Mouse (Mus musculus) heart, embryonic 15.5 days (tissue): ENCODE measurements around the gene Slc10a6. TPM values are rescaled to one million over a fixed set of nuclear protein-coding genes. Genes with fewer than 3 reads are reported as not detected.

ENCODE experiments used
- ATAC-seq: fragments of 200-750 bp; cut with Nextera tagmentation; replicated peaks from 2 replicates; pipeline ENCODE4 v1.8.0; 2017; ENCODE audit warnings: low read depth, moderate TSS enrichment; ENCODE audit not compliant: insufficient number of reproducible peaks, insufficient read depth, low FRiP score
- H3K27ac ChIP-seq: fragments of 300-500 bp; sonication (generic); 2 replicates; pipeline ENCODE4 v1.5.1; 2015; ENCODE audit warnings: mild to moderate bottlenecking, inconsistent platforms
- H3K27me3 ChIP-seq: fragments of 300-500 bp; sonication (generic); 2 replicates; pipeline ENCODE4 v1.6.1; 2015; ENCODE audit warnings: inconsistent platforms
- H3K36me3 ChIP-seq: fragments of 300-500 bp; sonication (generic); 2 replicates; pipeline ENCODE4 v1.6.1; 2015; ENCODE audit warnings: mild to moderate bottlenecking, inconsistent platforms
- H3K4me1 ChIP-seq: fragments of 300-500 bp; sonication (generic); replicated peaks from 2 replicates; pipeline ENCODE4 v1.6.1; 2015; ENCODE audit warnings: inconsistent platforms
- H3K4me2 ChIP-seq: fragments of 300-500 bp; sonication (generic); 2 replicates; pipeline ENCODE4 v1.6.1; 2015; ENCODE audit warnings: inconsistent platforms, mild to moderate bottlenecking, moderate library complexity
- H3K4me3 ChIP-seq: fragments of 300-500 bp; sonication (generic); 2 replicates; pipeline ENCODE4 v1.5.1; 2015; ENCODE audit warnings: mild to moderate bottlenecking, inconsistent platforms
- H3K9ac ChIP-seq: fragments of 300-500 bp; sonication (generic); 2 replicates; pipeline ENCODE4 v1.6.1; 2015; ENCODE audit warnings: mild to moderate bottlenecking, inconsistent platforms
- H3K9me3 ChIP-seq: fragments of 300-500 bp; sonication (generic); replicated peaks from 2 replicates; pipeline ENCODE4 v1.6.1; 2016; ENCODE audit warnings: inconsistent platforms
- WGBS: fragments of 180-500 bp; shearing (Covaris S2); methylation state at CpG from one replicate; pipeline ENCODE4 v1.1.7; 2015; ENCODE audit warnings: mixed read lengths; 5-methylcytosine and 5-hydroxymethylcytosine counted together
- polyA plus RNA-seq: library from polyadenylated mRNA; unstranded; fragments of >200 nt; fragmentation: Nextera tagmentation; extraction: Ambion mirVana; gene quantifications from 2 replicates; pipeline ENCODE4 v1.2.1, GENCODE M21; 2015

The Slc10a6 gene
- polyA plus RNA-seq, 1 experiment from 2014 or later: 1.7 TPM

GRCm38 (mm10) chr5:103655346-103656118, 26.3 kb upstream of the Slc10a6 start, which contains the start of gene 1700016H13Rik:
TSS of gene 1700016H13Rik (minus strand) at chr5:103656010.
- H3K27me3 ChIP-seq: no peaks in the 10 kb centered on the region
- ATAC-seq: peak; percentile 82
- whole genome bisulfite sequencing: 1% methylated on average over 56 of the region's 56 CpGs
- H3K4me3 ChIP-seq: peak within 1 kb of the TSS; percentile 75
- peak within 1 kb of the TSS; percentile 71 for H3K9ac ChIP-seq
- H3K4me2 ChIP-seq: peak within 1 kb of the TSS; percentile 99
- H3K9me3 ChIP-seq: no peaks in the 10 kb centered on the region
- no peak within 1 kb of the TSS for H3K27ac ChIP-seq
- H3K36me3 ChIP-seq: no peaks in the 10 kb centered on the region
- peaks cover 7% of the 10 kb centered on the region for H3K4me1 ChIP-seq

DNA sequence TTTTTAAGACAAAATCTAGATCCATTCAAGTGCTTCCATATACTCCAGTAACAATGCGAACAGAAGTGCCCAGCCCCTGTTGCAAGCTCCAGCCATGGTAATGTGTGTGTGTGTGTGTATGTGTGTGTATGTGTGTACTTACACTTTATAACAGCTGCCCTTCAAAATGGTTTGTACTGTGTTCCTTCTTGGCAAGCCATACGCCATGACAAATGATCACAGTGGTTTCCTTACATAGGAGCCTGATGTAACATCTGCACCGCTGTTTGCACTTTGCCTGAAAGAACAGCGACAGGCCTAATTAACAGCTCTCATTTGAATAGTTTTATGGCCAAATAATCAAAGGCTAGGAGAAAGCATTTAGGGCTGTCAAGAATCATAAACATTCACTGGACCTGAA, 25.6 kb upstream of the Slc10a6 start:
- Histone ChIP-seq H3K4me3 (peak overlapping the region; percentile 75; the same call in 1 of the 2 replicates), H3K27ac (no peak overlapping the region), H3K9ac (no peak overlapping the region), H3K27me3 (no peaks in the 10 kb centered on the region), H3K4me1 (peaks cover 7% of the 10 kb centered on the region), H3K36me3 (no peaks in the 10 kb centered on the region), H3K9me3 (no peaks in the 10 kb centered on the region), H3K4me2 (peak overlapping the region; percentile 99)
- no peak for ATAC-seq
- WGBS: 80% methylated on average over 4 of the region's 4 CpGs

DNA sequence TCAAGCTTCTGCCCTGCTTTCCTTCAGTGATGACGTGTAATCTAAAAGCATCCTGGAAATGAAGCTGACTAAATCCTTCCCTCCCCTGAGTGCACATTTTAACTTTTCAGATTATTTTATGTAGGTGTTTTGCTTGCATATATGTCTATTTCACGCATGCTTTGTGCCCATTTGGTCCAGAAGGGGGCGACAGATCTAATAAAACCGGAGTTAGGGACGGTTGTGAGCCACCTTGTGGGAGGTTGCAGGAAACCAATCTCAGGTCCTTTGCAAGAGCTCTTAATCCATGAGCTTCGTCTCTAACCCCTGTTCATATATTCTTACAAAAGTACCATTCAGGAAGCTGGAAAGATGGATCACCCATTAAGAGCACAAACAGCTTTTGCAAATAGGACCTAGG, 25.0 kb upstream of the Slc10a6 start:
- H3K4me3 ChIP-seq: no peak overlapping the region
- H3K4me2 ChIP-seq: no peak overlapping the region
- no peaks in the 10 kb centered on the region for H3K9me3 ChIP-seq
- no peak for ATAC-seq
- peaks cover 7% of the 10 kb centered on the region for H3K4me1 ChIP-seq
- H3K9ac ChIP-seq: no peak overlapping the region
- WGBS: 34% methylated on average over 6 of the region's 6 CpGs
- H3K27me3 ChIP-seq: no peaks in the 10 kb centered on the region
- H3K27ac ChIP-seq: no peak overlapping the region
- no peaks in the 10 kb centered on the region for H3K36me3 ChIP-seq

DNA sequence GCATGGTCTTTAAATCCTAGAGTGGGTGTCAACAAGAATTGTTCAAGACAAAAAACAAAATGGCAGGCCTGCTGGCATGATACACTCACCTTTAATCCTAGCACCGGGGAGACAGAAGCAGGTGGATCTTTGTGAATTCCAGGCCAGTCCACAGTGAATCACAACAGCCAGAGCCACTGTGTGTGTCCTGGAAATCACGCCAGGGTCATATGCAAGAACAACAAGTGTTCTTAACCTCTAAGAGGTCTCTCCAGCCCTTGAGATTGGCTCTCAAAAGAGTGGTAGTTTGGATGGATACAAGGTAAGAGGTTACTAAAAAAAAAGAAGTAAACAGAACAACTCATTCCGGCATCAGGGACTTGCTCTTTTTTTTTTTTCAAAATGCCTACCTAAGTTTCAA, 18.1 kb upstream of the Slc10a6 start:
- Histone ChIP-seq H3K9ac (no peak overlapping the region), H3K4me1 (0 out of 2 replicates have a peak, but pooled peaks cover 3% of the 10 kb centered on the region), H3K4me3 (no peak overlapping the region), H3K9me3 (no peaks in the 10 kb centered on the region), H3K27me3 (no peaks in the 10 kb centered on the region), H3K36me3 (no peaks in the 10 kb centered on the region), H3K4me2 (no peak overlapping the region), H3K27ac (no peak overlapping the region)
- WGBS: 73% methylated on average over 3 of the region's 3 CpGs
- ATAC-seq: no peak

DNA sequence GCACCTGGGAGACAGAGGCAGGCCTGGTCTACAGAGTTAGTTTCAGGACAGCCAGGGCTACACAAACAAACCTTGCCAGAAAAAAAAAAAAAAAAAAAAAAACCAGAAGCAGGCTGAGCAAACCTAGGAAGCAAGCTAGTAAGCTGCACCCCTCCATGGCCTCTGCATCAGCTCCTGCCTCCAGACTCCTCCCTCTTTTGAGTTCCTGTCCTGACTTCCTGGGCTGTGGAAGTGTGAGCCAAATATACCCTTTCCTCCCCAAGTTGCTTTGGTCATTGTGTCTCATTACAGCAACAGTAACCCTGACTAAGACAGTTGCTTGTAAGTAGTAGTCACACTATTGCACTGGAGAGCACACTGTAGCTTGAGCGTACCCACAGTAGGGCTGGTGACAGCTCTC, 15.0 kb upstream of the Slc10a6 start:
- Histone ChIP-seq H3K4me2 (no peak overlapping the region), H3K36me3 (no peaks in the 10 kb centered on the region), H3K9me3 (no peaks in the 10 kb centered on the region), H3K27me3 (no peaks in the 10 kb centered on the region), H3K4me1 (0 out of 2 replicates have a peak, but pooled peaks cover 3% of the 10 kb centered on the region), H3K4me3 (no peak overlapping the region), H3K9ac (no peak overlapping the region), H3K27ac (no peak overlapping the region)
- no peak for ATAC-seq
- WGBS: 90% methylated on average over 1 of the region's 1 CpGs

GRCm38 (mm10) chr5:103637162-103637561, 8.0 kb upstream of the Slc10a6 start:
- 77% methylated on average over 2 of the region's 2 CpGs for WGBS
- no peak overlapping the region for H3K4me3 ChIP-seq
- H3K27ac ChIP-seq: no peak overlapping the region
- H3K9ac ChIP-seq: no peak overlapping the region
- no peaks in the 10 kb centered on the region for H3K9me3 ChIP-seq
- H3K36me3 ChIP-seq: no peaks in the 10 kb centered on the region
- no peaks in the 10 kb centered on the region for H3K27me3 ChIP-seq
- no peak for ATAC-seq
- H3K4me2 ChIP-seq: no peak overlapping the region
- no peaks in the 10 kb centered on the region for H3K4me1 ChIP-seq

DNA sequence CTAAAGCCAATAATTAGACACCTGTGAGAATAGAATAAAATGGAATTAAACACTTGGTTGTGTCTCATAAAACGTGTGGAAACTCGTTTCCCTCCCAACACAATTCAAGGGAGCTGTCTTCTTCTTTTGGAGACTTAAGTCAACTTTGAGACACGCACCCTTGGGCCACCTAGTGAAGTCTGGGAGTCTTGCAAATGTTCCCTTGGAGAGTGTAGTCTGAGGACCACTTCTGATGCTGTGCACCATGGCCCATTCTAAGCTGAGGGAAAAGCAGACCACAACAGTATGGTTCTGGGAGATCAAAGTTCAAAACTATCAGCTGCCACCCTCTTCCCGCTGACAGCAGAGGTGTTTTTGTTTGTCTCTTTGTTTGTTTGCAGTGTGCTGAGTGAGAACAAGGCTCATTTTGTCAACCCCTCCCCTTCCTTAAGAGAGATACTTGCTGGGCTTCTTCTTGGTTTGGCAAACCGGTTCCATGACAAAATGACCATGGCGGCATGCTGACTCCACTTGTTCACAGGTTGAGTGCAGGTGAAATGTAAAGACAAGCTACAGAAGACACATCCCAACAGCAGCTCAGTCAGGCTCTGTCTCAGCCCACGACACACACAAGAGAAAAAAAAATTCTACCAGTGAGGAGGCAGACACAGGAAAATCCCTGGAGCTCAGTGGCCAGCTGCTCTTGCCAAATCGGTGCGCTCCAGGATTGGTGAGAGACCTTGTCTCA, 814 bp upstream of the Slc10a6 start:
- Histone ChIP-seq H3K36me3 (no peaks in the 10 kb centered on the region), H3K27me3 (no peaks in the 10 kb centered on the region), H3K4me1 (peaks cover 26% of the 10 kb centered on the region), H3K9ac (no peak overlapping the region), H3K4me3 (no peak overlapping the region), H3K4me2 (peak overlapping the region; percentile 43), H3K27ac (peak overlapping the region; percentile 89), H3K9me3 (no peaks in the 10 kb centered on the region)
- WGBS: 55% methylated on average over 9 of the region's 9 CpGs
- ATAC-seq: no peak

DNA sequence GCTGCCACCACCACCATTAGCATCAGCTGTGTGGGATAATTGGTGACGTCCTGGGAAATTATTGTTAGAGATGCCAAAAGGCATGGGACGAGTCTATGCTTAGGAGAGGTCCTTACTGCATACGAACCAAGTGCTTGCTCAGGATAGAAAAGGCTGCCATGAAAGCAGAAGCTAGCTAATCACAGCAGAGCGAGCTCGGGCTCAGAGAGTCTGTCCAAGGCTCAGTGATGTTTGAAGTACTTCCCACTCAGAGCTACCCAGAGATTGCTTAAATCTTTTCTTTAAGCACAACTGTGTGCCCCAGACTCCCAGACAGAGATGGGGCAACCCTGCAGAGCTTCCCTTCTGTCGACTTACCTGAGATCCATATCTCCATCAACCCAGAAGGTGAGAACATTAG, 704 bp downstream of the Slc10a6 start:
- Histone ChIP-seq H3K36me3 (no peaks in the 10 kb centered on the region), H3K4me2 (peak overlapping the region; percentile 43), H3K4me1 (peaks cover 26% of the 10 kb centered on the region), H3K27me3 (no peaks in the 10 kb centered on the region), H3K9ac (no peak overlapping the region), H3K27ac (peak overlapping the region; percentile 89), H3K9me3 (no peaks in the 10 kb centered on the region), H3K4me3 (no peak overlapping the region)
- WGBS: 72% methylated on average over 6 of the region's 6 CpGs
- ATAC-seq: no peak

- Histone ChIP-seq H3K36me3 (no peaks in the 10 kb centered on the region), H3K4me3 (no peak overlapping the region), H3K27ac (no peak overlapping the region), H3K27me3 (no peaks in the 10 kb centered on the region), H3K4me2 (no peak overlapping the region), H3K9ac (no peak overlapping the region), H3K4me1 (peaks cover 39% of the 10 kb centered on the region), H3K9me3 (no peaks in the 10 kb centered on the region)
- no peak for ATAC-seq
- 82% methylated on average over 5 of the region's 5 CpGs for WGBS
Observed at GRCm38 (mm10) chr5:103624831-103625230, 4.4 kb downstream of the Slc10a6 start.

DNA sequence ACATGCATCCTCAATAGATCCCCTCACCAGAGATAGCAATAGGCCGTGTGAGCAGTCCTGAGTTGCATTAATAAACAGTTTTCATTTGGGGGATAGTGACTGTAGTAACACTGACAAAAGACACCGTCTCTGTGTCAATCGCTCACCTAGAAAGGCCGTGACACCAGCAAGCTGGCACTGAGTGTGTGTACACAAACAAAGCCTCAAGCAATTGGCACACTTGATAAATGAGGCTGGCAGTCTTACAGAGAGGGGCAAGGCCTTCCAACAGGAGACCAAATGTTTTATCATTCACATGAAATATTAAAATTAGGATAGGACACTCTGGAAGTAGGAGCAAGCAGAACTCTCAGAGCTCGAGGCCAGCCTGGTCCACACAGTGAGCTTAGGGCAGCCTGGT, 6.9 kb downstream of the Slc10a6 start:
- no peaks in the 10 kb centered on the region for H3K36me3 ChIP-seq
- peaks cover 20% of the 10 kb centered on the region for H3K4me1 ChIP-seq
- H3K27me3 ChIP-seq: no peaks in the 10 kb centered on the region
- no peak overlapping the region for H3K27ac ChIP-seq
- no peak overlapping the region for H3K4me2 ChIP-seq
- 77% methylated on average over 5 of the region's 5 CpGs for WGBS
- no peaks in the 10 kb centered on the region for H3K9me3 ChIP-seq
- no peak overlapping the region for H3K4me3 ChIP-seq
- no peak overlapping the region for H3K9ac ChIP-seq
- ATAC-seq: no peak

- Histone ChIP-seq H3K9me3 (no peaks in the 10 kb centered on the region), H3K4me2 (peak overlapping the region; percentile 11; the same call in 1 of the 2 replicates), H3K36me3 (no peaks in the 10 kb centered on the region), H3K27ac (peak overlapping the region; percentile 56), H3K4me3 (no peak overlapping the region), H3K4me1 (peaks cover 20% of the 10 kb centered on the region), H3K9ac (no peak overlapping the region), H3K27me3 (no peaks in the 10 kb centered on the region)
- WGBS: 33% methylated on average over 12 of the region's 12 CpGs
- ATAC-seq: peak; percentile 75
Observed at GRCm38 (mm10) chr5:103620301-103620973, 8.8 kb downstream of the Slc10a6 start.
